Mouse (Mus musculus) stomach, postnatal 0 days (tissue): ENCODE measurements around the gene Pola1. TPM values are rescaled to one million over a fixed set of nuclear protein-coding genes. Genes with fewer than 3 reads are reported as not detected.

Source experiments
- ATAC-seq: fragments of 200-750 bp; cut with Nextera tagmentation; 2 replicates; pipeline ENCODE4 v1.8.0; 2017; ENCODE audit not compliant: low FRiP score, low TSS enrichment
- DNase-seq: peaks from one replicate; pipeline ENCODE4 v3.0.0-alpha.2; 2016; ENCODE audit warnings: low spot score
- H3K27ac ChIP-seq: fragments of 300-500 bp; sonication (generic); replicated peaks from 2 replicates; pipeline ENCODE4 v1.5.1; 2014; ENCODE audit warnings: mild to moderate bottlenecking, control low read depth
- H3K27me3 ChIP-seq: fragments of 300-500 bp; sonication (generic); 2 replicates; pipeline ENCODE4 v1.6.1; 2014; ENCODE audit warnings: low read length; ENCODE audit not compliant: control insufficient read depth, insufficient read depth
- H3K36me3 ChIP-seq: fragments of 300-500 bp; sonication (generic); 2 replicates; pipeline ENCODE4 v1.6.1; 2014; ENCODE audit warnings: low read length, mixed read lengths; ENCODE audit not compliant: control insufficient read depth, insufficient read depth
- H3K4me1 ChIP-seq: fragments of 300-500 bp; sonication (generic); replicated peaks from 2 replicates; pipeline ENCODE4 v1.6.1; 2014; ENCODE audit warnings: antibody characterized with exemption; ENCODE audit not compliant: control insufficient read depth, insufficient read depth
- H3K4me2 ChIP-seq: fragments of 300-500 bp; sonication (generic); replicated peaks from 2 replicates; pipeline ENCODE4 v1.6.1; 2014; ENCODE audit warnings: low read depth, mild to moderate bottlenecking, control low read depth, moderate library complexity
- H3K4me3 ChIP-seq: fragments of 300-500 bp; sonication (generic); 2 replicates; pipeline ENCODE4 v1.5.1; 2014; ENCODE audit warnings: low read depth, low read length, control low read depth
- H3K9ac ChIP-seq: fragments of 300-500 bp; sonication (generic); 2 replicates; pipeline ENCODE4 v1.6.1; 2014; ENCODE audit warnings: mild to moderate bottlenecking, low read length, control low read depth, mixed read lengths
- H3K9me3 ChIP-seq: fragments of 300-500 bp; sonication (generic); 2 replicates; pipeline ENCODE4 v1.6.1; 2016; ENCODE audit warnings: low read length; ENCODE audit not compliant: control insufficient read depth
- CTCF ChIP-seq: IDR thresholded peaks from 2 replicates; pipeline ENCODE4 v1.5.1; 2016; ENCODE audit warnings: antibody characterized with exemption, low read depth, mild to moderate bottlenecking, moderate library complexity
- EP300 ChIP-seq: optimal IDR thresholded peaks from 2 replicates; pipeline ENCODE3; 2016; ENCODE audit warnings: antibody characterized with exemption
- WGBS: fragments of 180-500 bp; shearing (Covaris S2); extraction: QIAGEN DNeasy Blood & Tissue Kit; methylation state at CpG from one replicate; pipeline ENCODE4 v1.1.7; 2014; 5-methylcytosine and 5-hydroxymethylcytosine counted together
- polyA plus RNA-seq: library from polyadenylated mRNA; unstranded; fragments of >200 nt; fragmentation: Nextera tagmentation; extraction: Ambion mirVana; gene quantifications from 2 replicates; pipeline ENCODE4 v1.2.1, GENCODE M21; 2015

Pola1 gene
- polyA plus RNA-seq, 1 experiment from 2014 or later, result 3.7 TPM

DNA sequence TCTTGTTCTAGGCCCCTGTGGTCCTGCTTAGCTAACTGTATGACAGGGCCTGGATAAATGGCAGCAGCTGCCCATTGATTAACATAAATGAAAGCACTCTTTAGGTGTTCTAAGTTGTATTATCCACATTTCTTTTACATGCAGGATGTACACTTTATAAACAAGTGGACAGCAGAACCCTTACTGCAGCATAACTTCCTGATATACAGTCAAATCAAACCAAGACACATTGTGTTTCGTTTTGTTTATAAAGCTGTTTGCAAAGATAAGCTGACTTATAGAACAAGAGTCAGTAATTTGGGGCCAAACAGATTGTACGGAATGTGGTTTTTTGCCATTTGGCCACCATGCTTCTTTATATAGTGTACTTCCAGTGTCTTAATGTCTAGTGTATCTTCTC lies 312.0 kb downstream of the Pola1 start:
- H3K4me3 ChIP-seq, result no peak overlapping the region
- H3K36me3 ChIP-seq, result no peaks in the 10 kb centered on the region
- no peaks in the 10 kb centered on the region for H3K9me3 ChIP-seq
- DNase-seq (no peak), ATAC-seq (no peak)
- TF ChIP-seq CTCF, result no peak
- no peak for TF ChIP-seq EP300
- no peak overlapping the region for H3K9ac ChIP-seq
- 76% methylated on average over 2 of the region's 2 CpGs for WGBS
- H3K27ac ChIP-seq, result no peak overlapping the region
- no peaks in the 10 kb centered on the region for H3K4me1 ChIP-seq
- no peaks in the 10 kb centered on the region for H3K27me3 ChIP-seq
- no peak overlapping the region for H3K4me2 ChIP-seq

DNA sequence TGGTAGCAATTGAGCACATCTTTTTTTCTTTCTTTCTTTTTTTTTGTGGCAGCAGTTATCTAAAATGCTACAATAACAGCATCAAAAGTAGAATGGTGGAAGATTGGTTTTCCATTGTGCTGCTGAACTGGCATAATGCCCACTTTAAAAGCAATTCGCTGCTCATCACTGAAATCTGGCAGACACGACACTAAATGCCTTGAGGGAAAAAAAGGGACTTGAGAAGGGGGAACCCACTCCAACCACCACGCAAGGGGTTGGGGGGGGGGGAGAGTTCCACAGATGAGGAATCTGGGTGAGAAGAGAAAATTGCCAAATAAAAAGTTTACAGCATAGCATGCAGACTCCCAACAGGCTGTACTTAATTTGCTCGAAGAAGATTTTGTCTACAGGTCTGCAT lies 314.4 kb downstream of the Pola1 start:
- Histone ChIP-seq H3K27me3 (no peaks in the 10 kb centered on the region), H3K36me3 (no peaks in the 10 kb centered on the region), H3K4me2 (no peak overlapping the region), H3K4me1 (no peaks in the 10 kb centered on the region), H3K9me3 (no peaks in the 10 kb centered on the region), H3K4me3 (no peak overlapping the region), H3K27ac (no peak overlapping the region), H3K9ac (no peak overlapping the region)
- WGBS, result 70% methylated on average over 4 of the region's 4 CpGs
- no peak for TF ChIP-seq EP300
- no peak for TF ChIP-seq CTCF
- ATAC-seq (no peak), DNase-seq (no peak)

DNA sequence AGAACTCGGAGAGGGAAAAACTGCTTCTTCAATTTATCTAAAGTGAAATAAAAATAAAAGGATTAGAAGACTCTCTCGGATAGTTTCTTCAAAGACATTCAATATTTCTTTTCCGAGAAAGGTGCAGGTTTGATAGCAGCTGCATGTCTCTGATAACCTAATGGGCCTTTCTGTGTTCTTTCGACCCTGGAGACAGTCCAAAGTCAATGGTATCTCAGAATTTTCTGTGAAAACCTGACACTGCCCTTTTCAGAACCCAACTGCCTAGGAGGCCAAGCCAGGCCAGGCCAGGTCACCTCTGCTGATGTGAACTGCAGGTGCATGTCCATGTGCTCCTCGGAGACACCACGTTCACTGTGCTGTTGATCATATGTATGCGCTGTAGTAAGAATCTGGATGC lies 326.2 kb downstream of the Pola1 start:
- H3K36me3 ChIP-seq, result no peaks in the 10 kb centered on the region
- no peaks in the 10 kb centered on the region for H3K9me3 ChIP-seq
- WGBS, result 83% methylated on average over 7 of the region's 7 CpGs
- no peak overlapping the region for H3K27ac ChIP-seq
- H3K27me3 ChIP-seq, result no peaks in the 10 kb centered on the region
- H3K4me1 ChIP-seq, result no peaks in the 10 kb centered on the region
- no peak overlapping the region for H3K4me2 ChIP-seq
- H3K9ac ChIP-seq, result no peak overlapping the region
- ATAC-seq (no peak), DNase-seq (no peak)
- TF ChIP-seq EP300 (no peak), CTCF (no peak)
- no peak overlapping the region for H3K4me3 ChIP-seq

DNA sequence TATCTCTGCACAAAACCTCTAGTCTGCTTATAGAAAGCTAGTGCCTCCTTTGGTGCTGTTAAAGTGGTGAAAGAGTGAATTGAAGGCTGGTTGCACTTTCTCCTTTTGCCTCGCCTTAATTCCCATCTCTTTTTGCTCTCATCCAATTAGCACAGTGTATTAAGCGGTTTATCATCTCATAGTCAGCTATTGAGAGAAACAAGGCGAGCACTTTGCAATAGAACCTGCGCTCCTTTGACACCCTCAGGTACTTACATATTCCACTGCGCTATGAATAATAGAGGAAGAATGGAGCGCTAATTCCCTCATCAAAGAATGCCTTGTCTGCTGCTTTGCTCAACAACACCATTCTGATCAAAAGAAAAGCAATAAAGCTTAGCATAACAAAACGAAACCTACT lies 330.2 kb downstream of the Pola1 start:
- H3K9me3 ChIP-seq, result no peaks in the 10 kb centered on the region
- H3K9ac ChIP-seq, result no peak overlapping the region
- 15% methylated on average over 7 of the region's 7 CpGs for WGBS
- no peak overlapping the region for H3K27ac ChIP-seq
- no peaks in the 10 kb centered on the region for H3K27me3 ChIP-seq
- DNase-seq (no peak), ATAC-seq (no peak)
- no peaks in the 10 kb centered on the region for H3K4me1 ChIP-seq
- no peak overlapping the region for H3K4me2 ChIP-seq
- no peaks in the 10 kb centered on the region for H3K36me3 ChIP-seq
- no peak overlapping the region for H3K4me3 ChIP-seq
- no peak for TF ChIP-seq EP300
- no peak for TF ChIP-seq CTCF

DNA sequence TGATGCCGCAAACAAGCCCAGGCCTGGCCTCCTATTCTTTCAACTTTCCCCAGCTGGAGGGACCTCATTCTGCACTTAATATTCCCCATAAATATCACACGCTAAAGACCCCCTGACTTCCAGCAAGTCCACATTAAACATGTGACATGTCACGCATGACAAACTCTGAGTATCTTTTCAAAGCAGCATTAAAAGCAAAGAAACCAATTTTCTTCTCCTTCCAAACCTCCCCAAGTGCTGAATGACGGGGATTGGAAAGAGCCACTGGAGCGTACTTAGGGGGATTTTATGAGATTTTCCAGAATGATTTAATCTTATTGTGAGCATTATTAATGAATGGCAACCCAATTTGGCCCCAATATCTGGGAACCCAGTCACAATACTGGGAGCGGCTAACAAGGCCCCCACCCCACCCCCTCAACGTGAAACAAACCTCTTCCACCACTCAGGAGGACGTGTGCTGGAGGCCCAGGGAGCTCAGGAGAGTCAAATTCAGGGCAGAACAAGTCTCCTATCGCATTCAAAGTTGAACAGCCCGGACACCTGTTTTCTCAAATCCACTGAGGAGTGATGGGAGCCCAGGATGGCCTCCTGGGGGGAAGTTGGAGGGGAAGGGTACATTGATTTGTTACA lies 331.7 kb downstream of the Pola1 start:
- no peak for DNase-seq
- Histone ChIP-seq H3K36me3 (no peaks in the 10 kb centered on the region), H3K4me3 (no peak overlapping the region), H3K4me1 (no peaks in the 10 kb centered on the region), H3K4me2 (no peak overlapping the region), H3K27ac (no peak overlapping the region), H3K9ac (no peak overlapping the region), H3K27me3 (no peaks in the 10 kb centered on the region), H3K9me3 (no peaks in the 10 kb centered on the region)
- WGBS, result 34% methylated on average over 10 of the region's 10 CpGs
- ATAC-seq, result no peak
- TF ChIP-seq EP300 (no peak), CTCF (no peak)

DNA sequence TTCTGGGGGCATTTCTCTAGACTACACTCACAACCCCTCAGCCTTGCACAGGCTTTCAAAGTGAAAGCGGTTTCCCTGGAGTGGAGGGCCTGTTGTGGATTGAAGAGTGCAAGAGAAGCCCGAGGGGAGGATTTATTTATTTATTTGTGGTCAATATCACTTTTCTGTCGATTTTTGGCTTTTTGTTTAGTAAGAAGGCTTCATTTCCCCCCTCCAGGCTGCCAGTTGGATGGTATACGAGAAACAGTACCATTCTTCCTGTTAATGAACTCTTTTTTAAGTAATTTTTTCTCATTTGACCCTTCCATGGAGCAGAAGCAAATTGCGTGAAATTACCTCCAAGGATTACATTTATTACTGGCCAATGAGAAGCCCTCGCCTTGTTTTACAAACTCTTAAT lies 332.2 kb downstream of the Pola1 start:
- 30% methylated on average over 6 of the region's 6 CpGs for whole genome bisulfite sequencing
- no peak overlapping the region for H3K4me2 ChIP-seq

More for the DNA sequence above, 332.2 kb downstream of the Pola1 start:
- no peak overlapping the region for H3K4me3 ChIP-seq
- no peaks in the 10 kb centered on the region for H3K36me3 ChIP-seq
- TF ChIP-seq EP300 (no peak), CTCF (no peak)
- no peak for DNase-seq
- ATAC-seq, result no peak
- no peak overlapping the region for H3K9ac ChIP-seq
- H3K9me3 ChIP-seq, result no peaks in the 10 kb centered on the region
- H3K27me3 ChIP-seq, result no peaks in the 10 kb centered on the region
- no peak overlapping the region for H3K27ac ChIP-seq
- H3K4me1 ChIP-seq, result no peaks in the 10 kb centered on the region
